In genomic region chr11:120721124-120722066, GRCm38 (mm10) we compare ENCODE assay signal across 9 mouse cellular contexts. TPM values are rescaled to one million over a fixed set of nuclear protein-coding genes. Genes with fewer than 3 reads are reported as not detected.
DNase-seq lines count a peak whose midpoint lies in the region; ATAC-seq lines count a peak whose summit lies in the region.
"Had no signal": no experiment of that assay in that cellular context is flagged by ENCODE, and none has a peak within 500 bp of the region (broad histone marks: within the 10 kb centered on the region; RNA-seq: fewer than 3 reads in every experiment).

Gene Rac3 (plus strand): TSS chr11:120721470.

- peaks cover 36% of the 10 kb centered on the region for H3K36me3 ChIP-seq in erythroblast, embryonic 14.5 days (ENCODE audit: control insufficient read depth)
- peaks cover 34% of the 10 kb centered on the region for H3K36me3 ChIP-seq in forebrain, embryonic 13.5 days (ENCODE audit: poor library complexity, severe bottlenecking)
- H3K36me3 ChIP-seq in hindbrain, embryonic 16.5 days (ENCODE audit: control insufficient read depth, insufficient read depth, low read length): peaks cover 18% of the 10 kb centered on the region

- H3K4me3 ChIP-seq in erythroblast, embryonic 14.5 days (replicated peaks): peak within 1 kb of the TSS; percentile 40
- H3K4me3 ChIP-seq in forebrain, embryonic 13.5 days: peak within 1 kb of the TSS; percentile 63
- H3K4me3 ChIP-seq in hindbrain, embryonic 16.5 days (ENCODE audit: low read length): peak within 1 kb of the TSS; percentile 64

- peak within 1 kb of the TSS; percentile 88 for H3K9ac ChIP-seq in forebrain, embryonic 13.5 days
- peak within 1 kb of the TSS; percentile 95 for H3K9ac ChIP-seq in hindbrain, embryonic 16.5 days (ENCODE audit: low read depth, low read length)

- peaks cover 22% of the 10 kb centered on the region for H3K4me1 ChIP-seq in erythroblast, embryonic 14.5 days (ENCODE audit: control insufficient read depth)
- H3K4me1 ChIP-seq in forebrain, embryonic 13.5 days: peaks cover 21% of the 10 kb centered on the region
- peaks cover 16% of the 10 kb centered on the region for H3K4me1 ChIP-seq in hindbrain, embryonic 16.5 days (ENCODE audit: control insufficient read depth, insufficient read depth, low read depth, low read length)

- H3K27me3 ChIP-seq in erythroblast, embryonic 14.5 days (ENCODE audit: control insufficient read depth): peaks cover 31% of the 10 kb centered on the region
- peaks cover 11% of the 10 kb centered on the region for H3K27me3 ChIP-seq in forebrain, embryonic 13.5 days
- no peaks in the 10 kb centered on the region for H3K27me3 ChIP-seq in hindbrain, embryonic 16.5 days (replicated peaks; ENCODE audit: control insufficient read depth, insufficient read depth, low read length)

- H3K9me3 ChIP-seq in erythroblast, embryonic 14.5 days (ENCODE audit: control insufficient read depth, low read length): no peaks in the 10 kb centered on the region; the same call in 1 of the 2 replicates
- no peaks in the 10 kb centered on the region for H3K9me3 ChIP-seq in forebrain, embryonic 13.5 days (replicated peaks)
- H3K9me3 ChIP-seq in hindbrain, embryonic 16.5 days (ENCODE audit: control insufficient read depth, low read length): no peaks in the 10 kb centered on the region

- intact Hi-C loops in left cerebral cortex, postnatal 10 days (cut with DNase I): loop anchor here (2.0 kb wide), 1 partner anchor 55 kb away; no protein-coding TSS in a partner anchor

- DNase-seq in brain, adult 2 months (ENCODE audit: low read depth, low spot score): peak; percentile 71
- DNase-seq in left cerebral cortex, postnatal 10 days (ENCODE audit: extremely low spot score in 1 of 2, low spot score in 2 of 2): peak; percentile 51 to 88
- peak; percentile 77 to 87 for DNase-seq in lung, postnatal 4 days
- DNase-seq in right cerebral cortex, postnatal 10 days (ENCODE audit: low spot score in 2 of 2): peak; percentile 84 to 88

- WGBS in forebrain, embryonic 13.5 days: under 1% methylated on average over 70 of the region's 90 CpGs
- WGBS in hindbrain, embryonic 16.5 days: under 1% methylated on average over 70 of the region's 90 CpGs

- H3K4me2 ChIP-seq in forebrain, embryonic 13.5 days: peak within 1 kb of the TSS; percentile 99
- peak within 1 kb of the TSS; percentile 64 for H3K4me2 ChIP-seq in hindbrain, embryonic 16.5 days (ENCODE audit: low read length)

- peak within 1 kb of the TSS; percentile 10; the same call in 1 of the 2 replicates for H3K27ac ChIP-seq in forebrain, embryonic 13.5 days
- H3K27ac ChIP-seq in hindbrain, embryonic 16.5 days (ENCODE audit: low read depth, low read length): peak within 1 kb of the TSS; percentile 82
- H3K27ac ChIP-seq: macrophage had no signal

- ATAC-seq in erythroblast, adult 5-6 weeks (replicated peaks; ENCODE audit: low FRiP score, poor library complexity, severe bottlenecking): no peak
- peak; percentile 86 for ATAC-seq in forebrain, embryonic 13.5 days
- peak; percentile 90 for ATAC-seq in hindbrain, embryonic 16.5 days

RNA-seq across cellular contexts. Expression of gene Rac3, which starts in this region (rescaled TPM):
- 0.08 and 0.41 TPM in 2 replicates for polyA plus RNA-seq in erythroblast, embryonic 14.5 days (2012)
- total RNA-seq in erythroblast, adult 5-6 weeks (2015; ENCODE audit: low replicate concordance): 3.3 TPM in 1 of 2 replicates, not detected in the other
- total RNA-seq in erythroblast, adult 5-6 weeks (2017; ENCODE audit: low replicate concordance): not detected in 2 replicates
- 83.0 and 105 TPM in 2 replicates for polyA plus RNA-seq in forebrain, embryonic 13.5 days (2015; fragmentation: Nextera tagmentation; extraction: Ambion mirVana)
- 624 and 705 TPM in 2 replicates for polyA plus RNA-seq in hindbrain, embryonic 16.5 days (2015; fragmentation: Nextera tagmentation; extraction: Ambion mirVana)
- total RNA-seq in left cerebral cortex, postnatal 10 days (2021): 100 to 1,000 TPM; 265 to 293 TPM

Comparison
In these comparisons a context has a peak if more than half of its experiments do, and no peak if none do; other contexts are left out.
1. RNA of gene Rac3 (total RNA-seq): 265 to 293 TPM in left cerebral cortex, postnatal 10 days; 3.3 TPM in erythroblast, adult 5-6 weeks; every median in the first group is over 10 times any median in the second.
2. RNA of gene Rac3 (polyA plus RNA-seq): 624 to 705 TPM in hindbrain, embryonic 16.5 days and 83.0 to 105 TPM in forebrain, embryonic 13.5 days; 0.08 to 0.41 TPM in erythroblast, embryonic 14.5 days; every median in the first group is over 10 times any median in the second.
3. Peak in every context shown above with its lines, with median percentiles within 50 percentile points of each other: H3K4me3 ChIP-seq and DNase-seq.